Mouse (Mus musculus) left cerebral cortex, adult 11 months (tissue): ENCODE data around the gene Wnk4.

ENCODE experiments used
- DNase-seq: peaks from one replicate; pipeline ENCODE4 v3.0.0; 2022; ENCODE audit warnings: low spot score

Gene Wnk4

GRCm38 (mm10) chr11:101245071-101245470 is 15.3 kb upstream of the Wnk4 start:
- no peak for DNase-seq

- DNase-seq = no peak
Observed at GRCm38 (mm10) chr11:101245855-101246701, 14.3 kb upstream of the Wnk4 start, which contains the start of gene Ramp2. Gene Ramp2, plus strand, starts transcription at chr11:101246028.

GRCm38 (mm10) chr11:101246702-101247012 is 13.7 kb upstream of the Wnk4 start:
- DNase-seq = no peak

- DNase-seq = no peak
Observed at GRCm38 (mm10) chr11:101247521-101248030, 12.8 kb upstream of the Wnk4 start.

GRCm38 (mm10) chr11:101248258-101248994 is 11.9 kb upstream of the Wnk4 start:
- peak; percentile 54 for DNase-seq

GRCm38 (mm10) chr11:101251031-101251430 is 9.3 kb upstream of the Wnk4 start:
- DNase-seq = no peak

- no peak for DNase-seq
Observed at GRCm38 (mm10) chr11:101252941-101253340, 7.4 kb upstream of the Wnk4 start.

- peak; percentile 68 for DNase-seq
Observed at GRCm38 (mm10) chr11:101253613-101254389, 6.6 kb upstream of the Wnk4 start, which contains the start of gene Vps25. Gene Vps25, plus strand, starts transcription at chr11:101253707.

GRCm38 (mm10) chr11:101255826-101256775 is 4.3 kb upstream of the Wnk4 start:
- no peak for DNase-seq

- peak; percentile 62 for DNase-seq
Observed at GRCm38 (mm10) chr11:101259261-101259712, 1.1 kb upstream of the Wnk4 start.

GRCm38 (mm10) chr11:101260826-101261380 is 536 bp downstream of the Wnk4 start:
- no peak for DNase-seq

GRCm38 (mm10) chr11:101262272-101262967 is 2.1 kb downstream of the Wnk4 start:
- DNase-seq = no peak

- no peak for DNase-seq
Observed at GRCm38 (mm10) chr11:101263138-101263988, 3.0 kb downstream of the Wnk4 start.

- DNase-seq = no peak
Observed at GRCm38 (mm10) chr11:101263989-101264280, 3.6 kb downstream of the Wnk4 start.

GRCm38 (mm10) chr11:101264954-101265471 is 4.6 kb downstream of the Wnk4 start:
- DNase-seq = no peak

GRCm38 (mm10) chr11:101265906-101266305 is 5.5 kb downstream of the Wnk4 start:
- DNase-seq = no peak

GRCm38 (mm10) chr11:101269577-101270116 is 9.3 kb downstream of the Wnk4 start:
- DNase-seq = no peak

- DNase-seq = no peak
Observed at GRCm38 (mm10) chr11:101272446-101272845, 12.1 kb downstream of the Wnk4 start.

GRCm38 (mm10) chr11:101275309-101275708 is 14.9 kb downstream of the Wnk4 start:
- no peak for DNase-seq
